Mouse (Mus musculus): ENCODE measurements around the gene Slc6a9. TPM values are rescaled to one million over a fixed set of nuclear protein-coding genes. Genes with fewer than 3 reads are reported as not detected.

Slc6a9 gene
- polyA plus RNA-seq, 1 experiment from 2014 or later, result 11.0 TPM

- H3K4me3 ChIP-seq (ENCODE audit: low read length), result peak within 1 kb of the TSS; percentile 77
- no peaks in the 10 kb centered on the region for H3K27me3 ChIP-seq (ENCODE audit: control insufficient read depth, insufficient read depth, low read length)
- peaks cover 24% of the 10 kb centered on the region; the same call in 1 of the 2 replicates for H3K4me1 ChIP-seq (ENCODE audit: control insufficient read depth, insufficient read depth, low read length)
- WGBS, result under 1% methylated on average over 37 of the region's 37 CpGs
- H3K27ac ChIP-seq (ENCODE audit: low read depth, low read length), result no peak within 1 kb of the TSS; the same call in 1 of the 2 replicates
- H3K9ac ChIP-seq (ENCODE audit: low read depth, low read length), result peak within 1 kb of the TSS; percentile 71
- peak; percentile 85 for ATAC-seq (ENCODE audit: low FRiP score, low TSS enrichment)
- H3K9me3 ChIP-seq (ENCODE audit: control insufficient read depth, low read length), result no peaks in the 10 kb centered on the region
- H3K36me3 ChIP-seq (ENCODE audit: control insufficient read depth, insufficient read depth, low read length), result peaks cover 25% of the 10 kb centered on the region
- H3K4me2 ChIP-seq (replicated peaks; ENCODE audit: low read depth, low read length), result peak within 1 kb of the TSS; percentile 53
Measured at GRCm38 (mm10) chr4:117887133-117887532, 52.8 kb downstream of the Slc6a9 start, which contains the start of gene Atp6v0b. Gene Atp6v0b (minus strand): TSS chr4:117887333.

GRCm38 (mm10) chr4:117887920-117888319 lies 53.6 kb downstream of the Slc6a9 start:
- H3K4me3 ChIP-seq (ENCODE audit: low read length), result no peak overlapping the region
- WGBS, result 75% methylated on average over 2 of the region's 2 CpGs
- no peak for ATAC-seq (ENCODE audit: low FRiP score, low TSS enrichment)
- peaks cover 25% of the 10 kb centered on the region for H3K36me3 ChIP-seq (ENCODE audit: control insufficient read depth, insufficient read depth, low read length)
- H3K27ac ChIP-seq (ENCODE audit: low read depth, low read length), result no peak overlapping the region
- peaks cover 18% of the 10 kb centered on the region; the same call in 1 of the 2 replicates for H3K4me1 ChIP-seq (ENCODE audit: control insufficient read depth, insufficient read depth, low read length)
- no peaks in the 10 kb centered on the region for H3K27me3 ChIP-seq (ENCODE audit: control insufficient read depth, insufficient read depth, low read length)
- H3K4me2 ChIP-seq (replicated peaks; ENCODE audit: low read depth, low read length), result peak overlapping the region; percentile 53
- no peak overlapping the region for H3K9ac ChIP-seq (ENCODE audit: low read depth, low read length)
- no peaks in the 10 kb centered on the region for H3K9me3 ChIP-seq (ENCODE audit: control insufficient read depth, low read length)

GRCm38 (mm10) chr4:117889471-117889870 lies 55.2 kb downstream of the Slc6a9 start:
- H3K9me3 ChIP-seq (ENCODE audit: control insufficient read depth, low read length), result no peaks in the 10 kb centered on the region
- peaks cover 12% of the 10 kb centered on the region; the same call in 1 of the 2 replicates for H3K4me1 ChIP-seq (ENCODE audit: control insufficient read depth, insufficient read depth, low read length)
- no peak overlapping the region for H3K4me3 ChIP-seq (ENCODE audit: low read length)
- H3K9ac ChIP-seq (ENCODE audit: low read depth, low read length), result no peak overlapping the region
- 90% methylated on average over 15 of the region's 15 CpGs for WGBS
- peaks cover 26% of the 10 kb centered on the region for H3K36me3 ChIP-seq (ENCODE audit: control insufficient read depth, insufficient read depth, low read length)
- H3K27me3 ChIP-seq (ENCODE audit: control insufficient read depth, insufficient read depth, low read length), result no peaks in the 10 kb centered on the region
- no peak for ATAC-seq (ENCODE audit: low FRiP score, low TSS enrichment)
- no peak overlapping the region for H3K4me2 ChIP-seq (replicated peaks; ENCODE audit: low read depth, low read length)
- no peak overlapping the region for H3K27ac ChIP-seq (ENCODE audit: low read depth, low read length)

GRCm38 (mm10) chr4:117890031-117890430 lies 55.7 kb downstream of the Slc6a9 start:
- no peaks in the 10 kb centered on the region for H3K27me3 ChIP-seq (ENCODE audit: control insufficient read depth, insufficient read depth, low read length)

GRCm38 (mm10) chr4:117890750-117891149 lies 56.4 kb downstream of the Slc6a9 start:
- H3K9me3 ChIP-seq (ENCODE audit: control insufficient read depth, low read length), result no peaks in the 10 kb centered on the region
- no peak for ATAC-seq (ENCODE audit: low FRiP score, low TSS enrichment)
- H3K36me3 ChIP-seq (ENCODE audit: control insufficient read depth, insufficient read depth, low read length), result peaks cover 22% of the 10 kb centered on the region

More at GRCm38 (mm10) chr4:117890031-117890430, 55.7 kb downstream of the Slc6a9 start:
- no peak overlapping the region for H3K4me2 ChIP-seq (replicated peaks; ENCODE audit: low read depth, low read length)
- ATAC-seq (ENCODE audit: low FRiP score, low TSS enrichment), result no peak
- no peak overlapping the region for H3K27ac ChIP-seq (ENCODE audit: low read depth, low read length)
- no peak overlapping the region for H3K9ac ChIP-seq (ENCODE audit: low read depth, low read length)
- peaks cover 12% of the 10 kb centered on the region; the same call in 1 of the 2 replicates for H3K4me1 ChIP-seq (ENCODE audit: control insufficient read depth, insufficient read depth, low read length)
- 92% methylated on average over 14 of the region's 14 CpGs for WGBS
- H3K4me3 ChIP-seq (ENCODE audit: low read length), result no peak overlapping the region
- peaks cover 24% of the 10 kb centered on the region for H3K36me3 ChIP-seq (ENCODE audit: control insufficient read depth, insufficient read depth, low read length)
- no peaks in the 10 kb centered on the region for H3K9me3 ChIP-seq (ENCODE audit: control insufficient read depth, low read length)

GRCm38 (mm10) chr4:117891738-117892161 lies 57.4 kb downstream of the Slc6a9 start, which contains the start of gene Dph2:
Gene Dph2 (minus strand): TSS chr4:117892032.
- WGBS, result 1% methylated on average over 21 of the region's 21 CpGs
- no peak within 1 kb of the TSS for H3K27ac ChIP-seq (ENCODE audit: low read depth, low read length)
- ATAC-seq (ENCODE audit: low FRiP score, low TSS enrichment), result peak; percentile 77
- no peaks in the 10 kb centered on the region for H3K27me3 ChIP-seq (ENCODE audit: control insufficient read depth, insufficient read depth, low read length)
- H3K9me3 ChIP-seq (ENCODE audit: control insufficient read depth, low read length), result no peaks in the 10 kb centered on the region
- peaks cover 6% of the 10 kb centered on the region; the same call in 1 of the 2 replicates for H3K4me1 ChIP-seq (ENCODE audit: control insufficient read depth, insufficient read depth, low read length)
- H3K36me3 ChIP-seq (ENCODE audit: control insufficient read depth, insufficient read depth, low read length), result peaks cover 29% of the 10 kb centered on the region
- H3K9ac ChIP-seq (ENCODE audit: low read depth, low read length), result peak within 1 kb of the TSS; percentile 48; the same call in 1 of the 2 replicates
- peak within 1 kb of the TSS; percentile 73 for H3K4me3 ChIP-seq (ENCODE audit: low read length)
- peak within 1 kb of the TSS; percentile 82 for H3K4me2 ChIP-seq (replicated peaks; ENCODE audit: low read depth, low read length)

More at GRCm38 (mm10) chr4:117890750-117891149, 56.4 kb downstream of the Slc6a9 start:
- H3K27me3 ChIP-seq (ENCODE audit: control insufficient read depth, insufficient read depth, low read length), result no peaks in the 10 kb centered on the region
- H3K4me2 ChIP-seq (replicated peaks; ENCODE audit: low read depth, low read length), result peak overlapping the region; percentile 82
- no peak overlapping the region for H3K27ac ChIP-seq (ENCODE audit: low read depth, low read length)
- H3K4me3 ChIP-seq (ENCODE audit: low read length), result peak overlapping the region; percentile 73
- H3K4me1 ChIP-seq (ENCODE audit: control insufficient read depth, insufficient read depth, low read length), result peaks cover 12% of the 10 kb centered on the region; the same call in 1 of the 2 replicates
- H3K9ac ChIP-seq (ENCODE audit: low read depth, low read length), result no peak overlapping the region
- WGBS, result 73% methylated on average over 8 of the region's 8 CpGs

GRCm38 (mm10) chr4:117893376-117893775 lies 59.1 kb downstream of the Slc6a9 start:
- ATAC-seq (ENCODE audit: low FRiP score, low TSS enrichment), result no peak
- no peak overlapping the region for H3K4me2 ChIP-seq (replicated peaks; ENCODE audit: low read depth, low read length)
- H3K9me3 ChIP-seq (ENCODE audit: control insufficient read depth, low read length), result no peaks in the 10 kb centered on the region
- no peak overlapping the region for H3K4me3 ChIP-seq (ENCODE audit: low read length)
- peaks cover 37% of the 10 kb centered on the region for H3K36me3 ChIP-seq (ENCODE audit: control insufficient read depth, insufficient read depth, low read length)
- H3K9ac ChIP-seq (ENCODE audit: low read depth, low read length), result no peak overlapping the region
- peaks cover 6% of the 10 kb centered on the region; the same call in 1 of the 2 replicates for H3K4me1 ChIP-seq (ENCODE audit: control insufficient read depth, insufficient read depth, low read length)
- 13% methylated on average over 9 of the region's 9 CpGs for WGBS
- H3K27me3 ChIP-seq (ENCODE audit: control insufficient read depth, insufficient read depth, low read length), result no peaks in the 10 kb centered on the region
- no peak overlapping the region for H3K27ac ChIP-seq (ENCODE audit: low read depth, low read length)

GRCm38 (mm10) chr4:117894601-117895000 lies 60.3 kb downstream of the Slc6a9 start:
- ATAC-seq (ENCODE audit: low FRiP score, low TSS enrichment), result no peak
- H3K4me1 ChIP-seq (ENCODE audit: control insufficient read depth, insufficient read depth, low read length), result peaks cover 6% of the 10 kb centered on the region; the same call in 1 of the 2 replicates
- no peak overlapping the region for H3K4me3 ChIP-seq (ENCODE audit: low read length)
- no peak overlapping the region for H3K9ac ChIP-seq (ENCODE audit: low read depth, low read length)
- no peaks in the 10 kb centered on the region for H3K9me3 ChIP-seq (ENCODE audit: control insufficient read depth, low read length)
- peaks cover 46% of the 10 kb centered on the region for H3K36me3 ChIP-seq (ENCODE audit: control insufficient read depth, insufficient read depth, low read length)
- no peak overlapping the region for H3K27ac ChIP-seq (ENCODE audit: low read depth, low read length)
- H3K4me2 ChIP-seq (replicated peaks; ENCODE audit: low read depth, low read length), result no peak overlapping the region
- no peaks in the 10 kb centered on the region for H3K27me3 ChIP-seq (ENCODE audit: control insufficient read depth, insufficient read depth, low read length)
- WGBS, result 84% methylated on average over 8 of the region's 8 CpGs

- Histone ChIP-seq H3K4me1 (ENCODE audit: control insufficient read depth, insufficient read depth, low read length) (peaks cover 6% of the 10 kb centered on the region; the same call in 1 of the 2 replicates), H3K27me3 (ENCODE audit: control insufficient read depth, insufficient read depth, low read length) (no peaks in the 10 kb centered on the region), H3K4me3 (ENCODE audit: low read length) (no peak overlapping the region), H3K27ac (ENCODE audit: low read depth, low read length) (no peak overlapping the region), H3K4me2 (replicated peaks; ENCODE audit: low read depth, low read length) (no peak overlapping the region), H3K9me3 (ENCODE audit: control insufficient read depth, low read length) (no peaks in the 10 kb centered on the region), H3K36me3 (ENCODE audit: control insufficient read depth, insufficient read depth, low read length) (peaks cover 49% of the 10 kb centered on the region), H3K9ac (ENCODE audit: low read depth, low read length) (no peak overlapping the region)
- ATAC-seq (ENCODE audit: low FRiP score, low TSS enrichment), result no peak
- 85% methylated on average over 7 of the region's 7 CpGs for WGBS
Measured at GRCm38 (mm10) chr4:117895339-117895738, 61.0 kb downstream of the Slc6a9 start.
